Mouse (Mus musculus) hindbrain, embryonic 11.5 days (tissue): Measurements from ENCODE around the gene Prdm12. TPM values are rescaled to one million over a fixed set of nuclear protein-coding genes. Genes with fewer than 3 reads are reported as not detected.
"Not testable (repeated sequence)": the region's sequence is repeated elsewhere in the genome, so short reads cannot be mapped to it uniquely, and the experiment has no call there.

ENCODE experiments used
- ATAC-seq: fragments of 200-750 bp; cut with Nextera tagmentation; 2 replicates; pipeline ENCODE4 v1.8.0; 2017; ENCODE audit warnings: mild to moderate bottlenecking, moderate TSS enrichment, moderate library complexity; ENCODE audit not compliant: low FRiP score
- DNase-seq: peaks from one replicate; pipeline ENCODE4 v3.0.0-alpha.2; 2015; ENCODE audit warnings: low spot score
- H3K27ac ChIP-seq: fragments of 300-500 bp; sonication (generic); 2 replicates; pipeline ENCODE4 v1.5.1; 2014; ENCODE audit warnings: mild to moderate bottlenecking, low read depth, low read length
- H3K27me3 ChIP-seq: fragments of 300-500 bp; sonication (generic); 2 replicates; pipeline ENCODE4 v1.6.1; 2014; ENCODE audit warnings: mild to moderate bottlenecking, low read length, moderate library complexity, mixed read lengths; ENCODE audit not compliant: control insufficient read depth, insufficient read depth
- H3K36me3 ChIP-seq: fragments of 300-500 bp; sonication (generic); 2 replicates; pipeline ENCODE4 v1.6.1; 2014; ENCODE audit warnings: mild to moderate bottlenecking, low read length, moderate library complexity, mixed read lengths; ENCODE audit not compliant: control insufficient read depth, insufficient read depth
- H3K4me1 ChIP-seq: fragments of 300-500 bp; sonication (generic); replicated peaks from 2 replicates; pipeline ENCODE4 v1.6.1; 2014; ENCODE audit warnings: low read length, mixed read lengths; ENCODE audit not compliant: control insufficient read depth, insufficient read depth
- H3K4me2 ChIP-seq: fragments of 300-500 bp; sonication (generic); replicated peaks from 2 replicates; pipeline ENCODE4 v1.6.1; 2014; ENCODE audit warnings: mild to moderate bottlenecking, low read depth, low read length
- H3K4me3 ChIP-seq: fragments of 300-500 bp; sonication (generic); 2 replicates; pipeline ENCODE4 v1.5.1; 2014; ENCODE audit warnings: low read depth, low read length
- H3K9ac ChIP-seq: fragments of 300-500 bp; sonication (generic); 2 replicates; pipeline ENCODE4 v1.6.1; 2014; ENCODE audit warnings: low read depth, low read length
- H3K9me3 ChIP-seq: fragments of 300-500 bp; sonication (generic); 2 replicates; pipeline ENCODE4 v1.6.1; 2016; ENCODE audit warnings: low read length; ENCODE audit not compliant: control insufficient read depth
- WGBS: fragments of 180-500 bp; shearing (Covaris S2); extraction: QIAGEN DNeasy Blood & Tissue Kit; methylation state at CpG from one replicate; pipeline ENCODE4 v1.1.7; 2014; 5-methylcytosine and 5-hydroxymethylcytosine counted together
- polyA plus RNA-seq: library from polyadenylated mRNA; unstranded; fragments of >200 nt; fragmentation: Nextera tagmentation; extraction: Ambion mirVana; gene quantifications from 2 replicates; pipeline ENCODE4 v1.2.1, GENCODE M21; 2014

The Prdm12 gene
- polyA plus RNA-seq, 1 experiment from 2014 or later: 4.0 TPM

- no peaks in the 10 kb centered on the region for H3K36me3 ChIP-seq
- no peak overlapping the region for H3K4me2 ChIP-seq
- peaks cover 11% of the 10 kb centered on the region; the same call in 1 of the 2 replicates for H3K4me1 ChIP-seq
- ATAC-seq (no peak), DNase-seq (no peak)
- H3K4me3 ChIP-seq: no peak overlapping the region
- H3K27me3 ChIP-seq: peaks cover 66% of the 10 kb centered on the region
- WGBS: 88% methylated on average over 7 of the region's 7 CpGs
- no peak overlapping the region for H3K27ac ChIP-seq
- H3K9ac ChIP-seq: no peak overlapping the region
- H3K9me3 ChIP-seq: no peaks in the 10 kb centered on the region
Measured at GRCm38 (mm10) chr2:31656374-31656773, 16.5 kb downstream of the Prdm12 start.

- no peak overlapping the region for H3K4me2 ChIP-seq
- H3K4me1 ChIP-seq: no peaks in the 10 kb centered on the region
- no peaks in the 10 kb centered on the region for H3K36me3 ChIP-seq
- H3K9ac ChIP-seq: no peak overlapping the region
- H3K27me3 ChIP-seq: peaks cover 14% of the 10 kb centered on the region
- 73% methylated on average over 8 of the region's 8 CpGs for WGBS
- ATAC-seq (no peak), DNase-seq (no peak)
- no peaks in the 10 kb centered on the region for H3K9me3 ChIP-seq
- H3K4me3 ChIP-seq: no peak overlapping the region
- H3K27ac ChIP-seq: no peak overlapping the region
Measured at GRCm38 (mm10) chr2:31662939-31663803, 23.3 kb downstream of the Prdm12 start.

GRCm38 (mm10) chr2:31663804-31664180, 24.0 kb downstream of the Prdm12 start:
- Histone ChIP-seq H3K27me3 (peaks cover 14% of the 10 kb centered on the region), H3K4me1 (no peaks in the 10 kb centered on the region), H3K4me2 (no peak overlapping the region), H3K9me3 (no peaks in the 10 kb centered on the region), H3K9ac (no peak overlapping the region), H3K4me3 (no peak overlapping the region), H3K36me3 (no peaks in the 10 kb centered on the region), H3K27ac (no peak overlapping the region)
- DNase-seq: no peak
- no peak for ATAC-seq
- 88% methylated on average over 1 of the region's 1 CpGs for WGBS

- H3K27me3 ChIP-seq: peaks cover 8% of the 10 kb centered on the region
- no peak overlapping the region for H3K4me3 ChIP-seq
Measured at GRCm38 (mm10) chr2:31667332-31667731, 27.5 kb downstream of the Prdm12 start.

GRCm38 (mm10) chr2:31670551-31671035, 30.8 kb downstream of the Prdm12 start, which contains the start of gene Exosc2:
TSS of gene Exosc2 (plus strand) at chr2:31670715.
- peaks cover 5% of the 10 kb centered on the region; the same call in 1 of the 2 replicates for H3K27me3 ChIP-seq
- ATAC-seq (peak; percentile 93), DNase-seq (peak; percentile 96)
- H3K4me2 ChIP-seq: peak within 1 kb of the TSS; percentile 41
- no peaks in the 10 kb centered on the region for H3K4me1 ChIP-seq
- H3K27ac ChIP-seq: no peak within 1 kb of the TSS
- H3K9me3 ChIP-seq: no peaks in the 10 kb centered on the region
- under 1% methylated on average over 27 of the region's 27 CpGs for WGBS
- H3K4me3 ChIP-seq: peak within 1 kb of the TSS; percentile 65
- H3K36me3 ChIP-seq: no peaks in the 10 kb centered on the region; the same call in 1 of the 2 replicates
- peak within 1 kb of the TSS; percentile 68 for H3K9ac ChIP-seq

More at GRCm38 (mm10) chr2:31667332-31667731, 27.5 kb downstream of the Prdm12 start:
- DNase-seq: peak; percentile 72
- no peak overlapping the region for H3K9ac ChIP-seq
- WGBS: 21% methylated on average over 4 of the region's 4 CpGs
- H3K9me3 ChIP-seq: no peaks in the 10 kb centered on the region
- no peaks in the 10 kb centered on the region for H3K4me1 ChIP-seq
- no peak overlapping the region for H3K4me2 ChIP-seq
- H3K27ac ChIP-seq: no peak overlapping the region
- H3K36me3 ChIP-seq: no peaks in the 10 kb centered on the region
- no peak for ATAC-seq

GRCm38 (mm10) chr2:31678641-31679040, 38.8 kb downstream of the Prdm12 start:
- H3K27me3 ChIP-seq: no peaks in the 10 kb centered on the region
- ATAC-seq: no peak
- H3K4me2 ChIP-seq: no peak overlapping the region
- DNase-seq: no peak
- no peak overlapping the region for H3K27ac ChIP-seq
- H3K36me3 ChIP-seq: peaks cover 5% of the 10 kb centered on the region
- no peak overlapping the region for H3K9ac ChIP-seq
- no peaks in the 10 kb centered on the region for H3K4me1 ChIP-seq
- H3K4me3 ChIP-seq: no peak overlapping the region
- no peaks in the 10 kb centered on the region for H3K9me3 ChIP-seq
- WGBS: 97% methylated on average over 6 of the region's 6 CpGs

GRCm38 (mm10) chr2:31681051-31681707, 41.3 kb downstream of the Prdm12 start:
- not testable (repeated sequence) for H3K27me3 ChIP-seq, H3K27ac ChIP-seq, H3K9me3 ChIP-seq, H3K4me1 ChIP-seq, H3K9ac ChIP-seq, H3K4me2 ChIP-seq, H3K4me3 ChIP-seq, DNase-seq, ATAC-seq, H3K36me3 ChIP-seq
- WGBS: 89% methylated on average over 15 of the region's 15 CpGs

GRCm38 (mm10) chr2:31681731-31682235, 41.9 kb downstream of the Prdm12 start:
- peaks cover 2% of the 10 kb centered on the region; the same call in 1 of the 2 replicates for H3K36me3 ChIP-seq

More at GRCm38 (mm10) chr2:31681731-31682235, 41.9 kb downstream of the Prdm12 start:
- ATAC-seq: no peak
- no peak overlapping the region for H3K9ac ChIP-seq
- H3K27me3 ChIP-seq: no peaks in the 10 kb centered on the region
- 87% methylated on average over 6 of the region's 6 CpGs for WGBS
- no peak overlapping the region for H3K4me3 ChIP-seq
- DNase-seq: no peak
- no peak overlapping the region for H3K4me2 ChIP-seq
- H3K27ac ChIP-seq: no peak overlapping the region
- no peaks in the 10 kb centered on the region for H3K4me1 ChIP-seq
- H3K9me3 ChIP-seq: no peaks in the 10 kb centered on the region
